Mouse (Mus musculus): Measurements from ENCODE around the gene Vmn1r122. TPM values are rescaled to one million over a fixed set of nuclear protein-coding genes. Genes with fewer than 3 reads are reported as not detected.

Gene Vmn1r122
- not detected in 2 replicates for polyA plus RNA-seq (2012; rRNA removed)

GRCm38 (mm10) chr7:21134028-21134427, at the start of gene Vmn1r122:
Gene Vmn1r122, minus strand, starts transcription at chr7:21134128.

GRCm38 (mm10) chr7:21161885-21162284, 28.0 kb upstream of the Vmn1r122 start, which contains the start of gene Vmn1r123:
Gene Vmn1r123, plus strand, starts transcription at chr7:21162185.

GRCm38 (mm10) chr7:21098413-21098812, 35.5 kb downstream of the Vmn1r122 start, which contains the start of gene Vmn1r121:
Gene Vmn1r121, minus strand, starts transcription at chr7:21098513.

Other genes with a start within 250 kb of the Vmn1r122 start
- gene Vmn1r118, start 221.8 kb downstream of the Vmn1r122 start, polyA plus RNA-seq (2012; rRNA removed): not detected in 2 replicates
- not detected in 2 replicates for gene Vmn1r119, start 121.7 kb downstream of the Vmn1r122 start, polyA plus RNA-seq (2012; rRNA removed)
- not detected in 2 replicates for gene Vmn1r120, start 80.3 kb downstream of the Vmn1r122 start, polyA plus RNA-seq (2012; rRNA removed)
- not detected in 2 replicates for gene Vmn1r121, start 35.6 kb downstream of the Vmn1r122 start, polyA plus RNA-seq (2012; rRNA removed)
- gene Vmn1r123, start 28.1 kb upstream of the Vmn1r122 start, polyA plus RNA-seq (2012; rRNA removed): not detected in 2 replicates
- not detected in 2 replicates for gene Gm5157, start 56.3 kb upstream of the Vmn1r122 start, polyA plus RNA-seq (2012; rRNA removed)
- not detected in 2 replicates for gene Vmn1r124, start 126.5 kb upstream of the Vmn1r122 start, polyA plus RNA-seq (2012; rRNA removed)
- gene Vmn1r125, start 138.1 kb upstream of the Vmn1r122 start, polyA plus RNA-seq (2012; rRNA removed): not detected in 2 replicates
- gene Vmn1r126, start 167.3 kb upstream of the Vmn1r122 start, polyA plus RNA-seq (2012; rRNA removed): not detected in 2 replicates
- gene Vmn1r127, start 185.7 kb upstream of the Vmn1r122 start, polyA plus RNA-seq (2012; rRNA removed): not detected in 2 replicates
- gene Vmn1r128, start 215.2 kb upstream of the Vmn1r122 start, polyA plus RNA-seq (2012; rRNA removed): not detected in 2 replicates
- gene Vmn1r129, start 227.2 kb upstream of the Vmn1r122 start, polyA plus RNA-seq (2012; rRNA removed): not detected in 2 replicates

All from central nervous system, embryonic 14 days (tissue).